Mouse (Mus musculus): ENCODE results near the gene Trim7. TPM values are rescaled to one million over a fixed set of nuclear protein-coding genes. Genes with fewer than 3 reads are reported as not detected.
"Not testable (repeated sequence)": the region's sequence is repeated elsewhere in the genome, so short reads cannot be mapped to it uniquely, and the experiment has no call there.

Gene Trim7
- polyA plus RNA-seq, 1 experiment, result 1.9 TPM

- TF ChIP-seq MAX (IDR thresholded peaks at IDR 0.05) (no peak), MYOG (IDR thresholded peaks at IDR 0.05; ENCODE audit: control insufficient read depth, extremely low read depth, insufficient read length) (no peak), FOSL1 (IDR thresholded peaks at IDR 0.05; ENCODE audit: insufficient read depth, low read length, poor library complexity, severe bottlenecking) (no peak), CEBPB (IDR thresholded peaks at IDR 0.05; ENCODE audit: low read depth) (no peak), MYOD1 (IDR thresholded peaks at IDR 0.05; ENCODE audit: control insufficient read depth, insufficient read length, low read depth) (no peak), USF1 (IDR thresholded peaks at IDR 0.05; ENCODE audit: low read depth) (no peak), CTCF (IDR thresholded peaks at IDR 0.05; ENCODE audit: control insufficient read depth, insufficient read depth, insufficient read length) (no peak)
- H3K79me2 ChIP-seq (ENCODE audit: control insufficient read depth, insufficient read depth), result no peaks in the 10 kb centered on the region
- H3K27me3 ChIP-seq (ENCODE audit: control insufficient read depth, insufficient read depth, insufficient read length), result no peaks in the 10 kb centered on the region
- no peak overlapping the region for H3K4me3 ChIP-seq (ENCODE audit: insufficient read depth, poor library complexity, severe bottlenecking)
- no peak overlapping the region for H3ac ChIP-seq (ENCODE audit: control insufficient read depth, insufficient read length, low read depth)
- H3K36me3 ChIP-seq (ENCODE audit: control insufficient read depth, insufficient read depth), result no peaks in the 10 kb centered on the region
- H3K79me3 ChIP-seq (ENCODE audit: low read depth), result no peaks in the 10 kb centered on the region
Measured at GRCm38 (mm10) chr11:48844309-48844708, 18.4 kb downstream of the Trim7 start.

- no peaks in the 10 kb centered on the region for H3K79me2 ChIP-seq (ENCODE audit: control insufficient read depth, insufficient read depth)
- no peak for TF ChIP-seq USF1 (IDR thresholded peaks at IDR 0.05; ENCODE audit: low read depth)
- TF ChIP-seq MYOD1 (IDR thresholded peaks at IDR 0.05; ENCODE audit: control insufficient read depth, insufficient read length, low read depth), result no peak
- TF ChIP-seq CEBPB (IDR thresholded peaks at IDR 0.05; ENCODE audit: low read depth), result no peak
- TF ChIP-seq FOSL1 (IDR thresholded peaks at IDR 0.05; ENCODE audit: insufficient read depth, low read length, poor library complexity, severe bottlenecking), result no peak
- no peak for TF ChIP-seq MAX (IDR thresholded peaks at IDR 0.05)
- TF ChIP-seq MYOG (IDR thresholded peaks at IDR 0.05; ENCODE audit: control insufficient read depth, extremely low read depth, insufficient read length), result no peak
- no peak for TF ChIP-seq CTCF (IDR thresholded peaks at IDR 0.05; ENCODE audit: control insufficient read depth, insufficient read depth, insufficient read length)
- H3K27me3 ChIP-seq (ENCODE audit: control insufficient read depth, insufficient read depth, insufficient read length), result no peaks in the 10 kb centered on the region
- no peak overlapping the region for H3K4me3 ChIP-seq (ENCODE audit: insufficient read depth, poor library complexity, severe bottlenecking)
- H3K79me3 ChIP-seq (ENCODE audit: low read depth), result no peaks in the 10 kb centered on the region
- no peaks in the 10 kb centered on the region for H3K36me3 ChIP-seq (ENCODE audit: control insufficient read depth, insufficient read depth)
- H3ac ChIP-seq (ENCODE audit: control insufficient read depth, insufficient read length, low read depth), result no peak overlapping the region
Measured at GRCm38 (mm10) chr11:48845244-48845815, 19.4 kb downstream of the Trim7 start.

- not testable (repeated sequence) for H3K79me3 ChIP-seq (ENCODE audit: low read depth); H3K4me3 ChIP-seq (ENCODE audit: insufficient read depth, poor library complexity, severe bottlenecking); H3K79me2 ChIP-seq (ENCODE audit: control insufficient read depth, insufficient read depth); H3K36me3 ChIP-seq (ENCODE audit: control insufficient read depth, insufficient read depth); H3K27me3 ChIP-seq (ENCODE audit: control insufficient read depth, insufficient read depth, insufficient read length); H3ac ChIP-seq (ENCODE audit: control insufficient read depth, insufficient read length, low read depth)
Measured at GRCm38 (mm10) chr11:48846362-48846761, 20.4 kb downstream of the Trim7 start.

GRCm38 (mm10) chr11:48846881-48847280 lies 20.9 kb downstream of the Trim7 start:
- no peak for TF ChIP-seq CTCF (IDR thresholded peaks at IDR 0.05; ENCODE audit: control insufficient read depth, insufficient read depth, insufficient read length)
- no peak for TF ChIP-seq CEBPB (IDR thresholded peaks at IDR 0.05; ENCODE audit: low read depth)
- no peak for TF ChIP-seq USF1 (IDR thresholded peaks at IDR 0.05; ENCODE audit: low read depth)
- no peak for TF ChIP-seq FOSL1 (IDR thresholded peaks at IDR 0.05; ENCODE audit: insufficient read depth, low read length, poor library complexity, severe bottlenecking)
- no peak for TF ChIP-seq MYOG (IDR thresholded peaks at IDR 0.05; ENCODE audit: control insufficient read depth, extremely low read depth, insufficient read length)
- H3K79me2 ChIP-seq (ENCODE audit: control insufficient read depth, insufficient read depth), result no peaks in the 10 kb centered on the region

GRCm38 (mm10) chr11:48850240-48850639 lies 24.3 kb downstream of the Trim7 start:
- Histone ChIP-seq H3K27me3 (ENCODE audit: control insufficient read depth, insufficient read depth, insufficient read length) (no peaks in the 10 kb centered on the region), H3ac (ENCODE audit: control insufficient read depth, insufficient read length, low read depth) (no peak overlapping the region), H3K79me3 (ENCODE audit: low read depth) (no peaks in the 10 kb centered on the region), H3K79me2 (ENCODE audit: control insufficient read depth, insufficient read depth) (no peaks in the 10 kb centered on the region), H3K36me3 (ENCODE audit: control insufficient read depth, insufficient read depth) (no peaks in the 10 kb centered on the region), H3K4me3 (ENCODE audit: insufficient read depth, poor library complexity, severe bottlenecking) (no peak overlapping the region)
- TF ChIP-seq USF1 (IDR thresholded peaks at IDR 0.05; ENCODE audit: low read depth) (no peak), CTCF (IDR thresholded peaks at IDR 0.05; ENCODE audit: control insufficient read depth, insufficient read depth, insufficient read length) (no peak), FOSL1 (IDR thresholded peaks at IDR 0.05; ENCODE audit: insufficient read depth, low read length, poor library complexity, severe bottlenecking) (no peak), MAX (IDR thresholded peaks at IDR 0.05) (no peak), CEBPB (IDR thresholded peaks at IDR 0.05; ENCODE audit: low read depth) (no peak), MYOD1 (IDR thresholded peaks at IDR 0.05; ENCODE audit: control insufficient read depth, insufficient read length, low read depth) (no peak), MYOG (IDR thresholded peaks at IDR 0.05; ENCODE audit: control insufficient read depth, extremely low read depth, insufficient read length) (no peak)

More at GRCm38 (mm10) chr11:48846881-48847280, 20.9 kb downstream of the Trim7 start:
- no peak overlapping the region for H3ac ChIP-seq (ENCODE audit: control insufficient read depth, insufficient read length, low read depth)
- no peaks in the 10 kb centered on the region for H3K36me3 ChIP-seq (ENCODE audit: control insufficient read depth, insufficient read depth)
- no peak overlapping the region for H3K4me3 ChIP-seq (ENCODE audit: insufficient read depth, poor library complexity, severe bottlenecking)
- H3K79me3 ChIP-seq (ENCODE audit: low read depth), result no peaks in the 10 kb centered on the region
- H3K27me3 ChIP-seq (ENCODE audit: control insufficient read depth, insufficient read depth, insufficient read length), result no peaks in the 10 kb centered on the region

GRCm38 (mm10) chr11:48851270-48851995 lies 25.5 kb downstream of the Trim7 start:
- no peak overlapping the region for H3ac ChIP-seq (ENCODE audit: control insufficient read depth, insufficient read length, low read depth)
- no peak for TF ChIP-seq CTCF (IDR thresholded peaks at IDR 0.05; ENCODE audit: control insufficient read depth, insufficient read depth, insufficient read length)
- TF ChIP-seq MAX (IDR thresholded peaks at IDR 0.05), result peak; percentile 25
- H3K27me3 ChIP-seq (ENCODE audit: control insufficient read depth, insufficient read depth, insufficient read length), result no peaks in the 10 kb centered on the region

More at GRCm38 (mm10) chr11:48851270-48851995, 25.5 kb downstream of the Trim7 start:
- Histone ChIP-seq H3K79me3 (ENCODE audit: low read depth) (no peaks in the 10 kb centered on the region), H3K36me3 (ENCODE audit: control insufficient read depth, insufficient read depth) (no peaks in the 10 kb centered on the region), H3K4me3 (ENCODE audit: insufficient read depth, poor library complexity, severe bottlenecking) (no peak overlapping the region), H3K79me2 (ENCODE audit: control insufficient read depth, insufficient read depth) (no peaks in the 10 kb centered on the region)

Data from C2C12 (cell line).